Mouse (Mus musculus): ENCODE results near the gene Fndc3c1.
"Not testable (repeated sequence)": the region's sequence is repeated elsewhere in the genome, so short reads cannot be mapped to it uniquely, and the experiment has no call there.

Fndc3c1 gene

DNA sequence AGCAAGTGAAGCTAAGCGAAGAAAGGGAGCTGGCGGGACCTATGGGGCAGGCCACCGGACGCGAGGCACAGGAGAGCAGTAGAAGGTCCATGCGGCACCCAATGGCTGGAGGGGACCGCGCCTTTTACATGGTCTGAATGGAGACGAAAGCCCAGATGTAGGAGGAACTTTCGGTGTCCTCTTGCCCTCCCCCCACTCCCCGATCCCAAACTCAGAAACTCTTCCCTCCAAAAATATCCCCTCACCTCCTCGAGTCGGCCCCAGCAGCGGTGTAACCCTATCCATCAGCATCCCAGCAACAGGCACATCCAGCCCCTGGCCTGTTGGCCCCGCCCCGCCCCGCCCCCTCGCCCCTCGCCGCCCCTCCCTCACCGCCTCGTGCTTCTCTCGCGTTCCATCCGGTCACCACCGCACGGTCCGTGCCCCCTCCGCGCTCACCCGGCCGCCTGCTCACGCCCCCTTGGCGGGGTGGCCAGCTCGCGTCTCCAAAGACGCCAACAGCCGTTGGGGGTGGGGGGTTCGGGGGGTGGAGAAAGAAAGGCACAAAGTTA lies at the start of gene Fndc3c1:
TSS of gene Fndc3c1 (minus strand) at position 301 of the 551 bp plus-strand sequence.
- DNase-seq (ENCODE audit: extremely low read depth, low read depth, low spot score): no peak

DNA sequence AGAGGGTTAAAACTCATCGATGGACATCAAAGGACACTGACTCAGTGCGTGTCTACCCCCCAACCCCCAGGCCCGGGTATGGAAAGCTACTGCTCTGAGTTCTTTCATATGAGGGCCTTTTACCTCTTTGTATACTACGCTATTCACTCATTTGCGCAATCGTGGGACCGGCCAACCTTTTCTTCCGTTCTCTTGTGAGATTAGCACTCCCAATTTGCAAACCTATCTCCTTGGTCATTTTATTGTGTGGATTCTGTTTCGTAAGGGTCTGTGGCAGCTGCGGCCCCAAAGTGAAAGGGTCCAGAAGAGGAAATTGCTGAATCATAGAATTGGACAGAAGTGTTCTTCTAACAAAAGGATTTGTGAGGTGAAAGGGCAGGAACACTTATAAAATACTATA lies 1.2 kb upstream of the Fndc3c1 start:
- no peak for DNase-seq (ENCODE audit: extremely low read depth, low read depth, low spot score)

DNA sequence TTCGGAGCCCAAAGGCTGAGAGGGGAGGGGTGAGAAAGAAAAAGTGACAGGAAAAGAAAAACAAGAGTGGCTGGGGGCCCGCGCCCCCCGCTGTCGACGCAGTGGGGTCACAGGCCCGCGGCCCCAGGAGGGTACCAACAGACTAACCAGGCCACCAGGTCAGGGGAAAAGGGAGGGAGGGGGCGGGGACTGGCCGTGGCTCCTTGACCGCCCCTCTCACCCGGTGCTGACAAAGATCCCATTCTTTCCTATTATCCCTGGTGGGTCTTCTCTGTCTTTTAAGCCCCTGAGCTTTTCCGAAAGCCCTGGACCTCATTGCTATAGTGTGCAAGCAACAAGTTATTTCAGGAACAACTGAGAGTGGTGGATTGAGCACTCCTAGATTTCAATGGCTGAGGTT lies 470 bp upstream of the Fndc3c1 start:
- DNase-seq (ENCODE audit: extremely low read depth, low read depth, low spot score): no peak

DNA sequence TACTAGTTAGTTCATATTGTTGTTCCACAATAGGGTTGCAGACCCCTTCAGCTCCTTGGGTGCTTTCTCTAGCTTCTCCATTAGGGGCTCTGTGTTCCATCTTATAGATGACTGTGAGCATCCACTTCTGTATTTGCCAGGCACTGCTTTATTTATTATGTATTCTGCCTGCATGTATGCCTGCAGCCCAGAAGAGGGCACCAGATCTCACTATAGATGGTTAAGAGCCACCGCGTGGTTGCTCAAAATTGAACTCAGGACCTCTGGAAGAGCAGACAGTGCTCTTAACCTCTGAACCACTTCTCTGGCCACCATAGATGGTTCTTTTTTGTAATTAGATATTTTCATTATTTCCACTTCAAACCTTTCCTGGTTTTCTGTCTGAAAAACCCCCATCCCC lies 5.3 kb downstream of the Fndc3c1 start:
- not testable (repeated sequence) for DNase-seq (ENCODE audit: extremely low read depth, low read depth, low spot score)

DNA sequence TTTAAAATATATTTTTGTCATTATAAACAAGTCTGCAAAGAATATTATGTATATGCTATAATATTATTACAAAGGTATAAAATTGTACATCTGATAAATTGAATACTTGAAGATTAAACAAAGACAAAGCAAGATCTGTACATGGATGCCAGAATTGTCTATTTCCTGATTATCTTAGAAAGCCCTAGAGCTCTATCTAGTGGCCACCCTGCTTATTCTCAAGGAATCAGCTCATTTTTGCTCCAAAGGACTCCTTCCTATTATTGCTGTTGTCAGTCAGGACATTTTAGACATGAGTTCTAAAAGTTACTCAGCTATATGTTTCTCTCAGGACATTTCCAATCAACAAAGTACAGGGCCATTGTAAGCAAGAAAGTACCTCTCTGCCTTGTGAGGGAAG lies 99.9 kb downstream of the Fndc3c1 start:
- no peak for DNase-seq (ENCODE audit: extremely low read depth, low read depth, low spot score)

DNA sequence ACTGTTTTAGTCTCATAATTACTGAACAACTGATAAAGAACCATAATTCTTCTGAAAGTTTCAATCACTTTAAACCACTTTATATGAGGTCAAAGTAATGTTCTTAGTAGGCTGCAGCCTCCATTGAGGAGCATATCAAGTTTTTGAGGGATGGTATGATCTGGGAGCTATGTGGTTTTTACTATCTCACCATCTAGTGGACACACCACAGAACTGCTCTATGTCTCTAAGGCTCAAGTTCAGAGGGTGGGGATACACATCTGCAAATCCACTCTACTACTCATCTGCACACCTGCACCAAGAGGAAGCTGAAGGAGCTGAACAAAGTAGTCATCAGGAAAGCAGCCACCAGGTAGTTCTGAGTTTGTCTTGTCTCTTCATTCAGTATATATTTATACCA lies 104.6 kb downstream of the Fndc3c1 start:
- DNase-seq (ENCODE audit: extremely low read depth, low read depth, low spot score): no peak

Measured in fat pad, adult 2 months (tissue).